Mouse (Mus musculus): ENCODE data around the gene Pdzk1.

Gene Pdzk1

GRCm38 (mm10) chr3:96882061-96882849 is 53.2 kb downstream of the Pdzk1 start:
- no peak for DNase-seq (ENCODE audit: low spot score in 2 of 2)

GRCm38 (mm10) chr3:96883690-96884089 is 54.6 kb downstream of the Pdzk1 start:
- DNase-seq (ENCODE audit: low spot score in 2 of 2) = no peak

DNA sequence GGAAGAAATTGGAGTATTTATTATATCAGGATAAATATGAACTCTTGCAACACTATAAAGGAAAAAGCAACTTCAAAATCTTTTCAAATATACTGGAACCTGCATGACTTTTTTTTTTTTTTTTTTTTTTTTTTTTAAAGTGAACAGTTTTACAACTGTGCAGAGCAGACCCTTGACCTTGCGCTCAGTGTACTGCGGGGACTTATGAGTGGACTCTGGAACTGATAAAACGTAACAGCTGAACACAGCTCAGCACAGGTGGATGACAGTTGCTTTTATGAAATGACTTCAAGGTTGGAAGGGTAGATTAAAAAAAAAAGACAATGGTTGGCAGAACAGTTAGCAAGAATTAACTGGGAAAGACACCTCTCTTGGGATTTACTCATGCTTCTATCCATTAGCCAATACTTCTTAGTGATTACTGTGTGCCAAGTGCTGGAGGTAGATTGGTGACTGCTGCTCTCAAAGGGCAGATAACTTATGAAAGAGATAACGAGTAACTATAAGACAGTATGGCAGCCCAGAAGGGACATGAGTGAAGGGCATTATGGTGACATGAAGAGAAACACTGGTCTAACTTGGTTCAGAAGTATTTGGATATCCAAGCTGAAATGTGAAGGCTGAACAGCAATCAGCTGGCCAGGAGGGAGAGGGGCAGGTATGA is 73.4 kb downstream of the Pdzk1 start:
- DNase-seq (ENCODE audit: low spot score in 2 of 2) = no peak

DNA sequence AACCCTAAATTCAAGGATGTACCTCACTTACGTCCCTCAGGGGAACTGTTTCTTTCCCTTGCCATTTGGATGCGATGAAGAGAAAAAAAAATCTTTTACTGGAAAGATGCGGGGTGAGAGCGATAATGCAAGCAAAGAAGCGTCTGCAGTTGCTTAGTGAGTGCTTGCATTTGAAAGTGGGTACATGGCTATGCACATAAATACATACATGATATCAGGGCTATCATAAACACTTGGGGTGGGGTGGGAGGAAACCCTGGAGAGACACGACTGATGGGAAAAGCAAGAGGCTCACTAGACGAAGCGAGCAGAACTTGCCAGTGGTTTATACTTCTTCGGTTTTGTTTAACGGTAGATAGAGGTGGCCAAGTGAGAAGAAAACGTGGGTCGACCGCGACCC is 75.3 kb downstream of the Pdzk1 start, which contains the start of gene Gja5:
Gene Gja5 (plus strand): TSS at position 301 of the 400 bp plus-strand sequence.
- DNase-seq (ENCODE audit: low spot score in 2 of 2) = no peak

DNA sequence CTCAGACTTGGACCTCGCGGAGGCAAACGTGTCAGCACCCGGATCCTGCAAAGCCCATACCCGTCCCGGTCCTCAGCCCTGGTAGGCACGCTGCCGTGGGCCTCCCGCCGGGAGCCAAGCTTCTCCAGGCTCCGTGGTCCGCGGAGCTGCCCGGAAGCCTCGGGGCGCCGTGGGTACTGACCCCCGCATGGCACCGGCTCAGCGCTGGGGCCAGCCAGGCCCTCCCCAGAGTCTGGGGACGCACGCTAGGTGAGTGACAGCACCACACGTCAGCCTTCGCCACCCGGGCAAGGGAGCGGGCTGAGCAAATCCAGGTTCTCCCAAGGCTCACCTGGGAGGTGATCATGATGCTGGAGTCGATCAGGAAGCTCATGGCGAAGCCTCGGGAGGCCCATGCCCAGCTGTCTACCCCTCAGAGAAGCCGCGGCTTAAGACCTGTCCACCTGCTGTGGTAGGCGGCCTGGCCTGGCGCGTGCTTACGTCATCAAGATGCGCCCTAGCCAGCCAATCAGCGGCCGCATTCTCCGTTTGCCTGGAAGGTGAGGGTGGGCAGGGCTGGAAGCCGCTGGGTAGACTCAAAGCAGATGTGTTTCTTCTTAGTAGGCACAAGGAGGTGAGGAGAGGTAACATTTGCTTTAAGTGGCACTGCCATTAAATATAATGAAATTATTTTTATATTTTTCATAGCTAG is 75.9 kb downstream of the Pdzk1 start, which contains the start of gene Gpr89:
Gene Gpr89 (minus strand): TSS at position 496 of the 691 bp plus-strand sequence.
- DNase-seq (ENCODE audit: low spot score in 2 of 2) = peak; percentile 96 to 97

- DNase-seq (ENCODE audit: low spot score in 2 of 2) = no peak
Observed at GRCm38 (mm10) chr3:96905592-96905991, 76.5 kb downstream of the Pdzk1 start.

All from right cerebral cortex, postnatal 10 days (tissue).